Mouse (Mus musculus) spleen, adult 10 weeks (tissue): ENCODE results near the gene Prkcd. TPM values are rescaled to one million over a fixed set of nuclear protein-coding genes. Genes with fewer than 3 reads are reported as not detected.

Source experiments
- polyA plus RNA-seq: library from polyadenylated mRNA; stranded (reverse); fragments of 350-450 nt; fragmentation: Illumina TruSeq; extraction: RNeasy Lipid Tissue Mini Kit (QIAGEN cat#74804); gene quantifications from one replicate; pipeline ENCODE4 v1.2.3, GENCODE M21; 2015; ENCODE audit warnings: low replicate concordance; ENCODE audit not compliant: insufficient read depth

Prkcd gene
- polyA plus RNA-seq: 283 TPM

GRCm38 (mm10) chr14:30625856-30626726 is at the start of gene Prkcd:
Prkcd (minus strand) TSS chr14:30626210.

GRCm38 (mm10) chr14:30653943-30654659 is 28.1 kb upstream of the Prkcd start, which contains the start of gene Rft1:
Rft1 (plus strand) TSS chr14:30654360.

GRCm38 (mm10) chr14:30548131-30548720 is 77.8 kb downstream of the Prkcd start, which contains the start of gene Tkt:
Tkt (plus strand) TSS chr14:30548359.

Other genes starting within 250 kb of the Prkcd start
- gene Dcp1a, start 146.7 kb downstream of the Prkcd start, polyA plus RNA-seq: 27.0 TPM
- 4.4 TPM for gene Cacna1d, start 134.8 kb downstream of the Prkcd start, polyA plus RNA-seq
- gene Tkt, start 77.9 kb downstream of the Prkcd start, polyA plus RNA-seq: 67.4 TPM
- 18.6 TPM for gene Rft1, start 28.1 kb upstream of the Prkcd start, polyA plus RNA-seq
- gene Sfmbt1, start 88.6 kb upstream of the Prkcd start, polyA plus RNA-seq: 15.8 TPM
- gene Tmem110, start 199.4 kb upstream of the Prkcd start, polyA plus RNA-seq: 14.4 TPM